Mouse (Mus musculus) forebrain, embryonic 11.5 days (tissue): Measurements from ENCODE around the gene Ets2. TPM values are rescaled to one million over a fixed set of nuclear protein-coding genes. Genes with fewer than 3 reads are reported as not detected.

Source experiments
- ATAC-seq: fragments of 200-750 bp; cut with Nextera tagmentation; replicated peaks from 2 replicates; pipeline ENCODE4 v1.8.0; 2017; ENCODE audit warnings: moderate TSS enrichment; ENCODE audit not compliant: low FRiP score
- DNase-seq: peaks from one replicate; pipeline ENCODE4 v3.0.0-alpha.2; 2017; ENCODE audit warnings: low spot score
- H3K27ac ChIP-seq: fragments of 300-500 bp; sonication (generic); 2 replicates; pipeline ENCODE4 v1.5.1; 2014; ENCODE audit warnings: low read depth, low read length
- H3K27me3 ChIP-seq: fragments of 300-500 bp; sonication (generic); 2 replicates; pipeline ENCODE4 v1.6.1; 2014; ENCODE audit warnings: mild to moderate bottlenecking, low read length, mixed read lengths; ENCODE audit not compliant: control insufficient read depth, insufficient read depth
- H3K36me3 ChIP-seq: fragments of 300-500 bp; sonication (generic); 2 replicates; pipeline ENCODE4 v1.6.1; 2014; ENCODE audit warnings: mild to moderate bottlenecking, low read length, moderate library complexity, mixed read lengths; ENCODE audit not compliant: control insufficient read depth, insufficient read depth
- H3K4me1 ChIP-seq: fragments of 300-500 bp; sonication (generic); replicated peaks from 2 replicates; pipeline ENCODE4 v1.6.1; 2014; ENCODE audit warnings: low read length, mixed read lengths; ENCODE audit not compliant: control insufficient read depth, insufficient read depth
- H3K4me2 ChIP-seq: fragments of 300-500 bp; sonication (generic); 2 replicates; pipeline ENCODE4 v1.6.1; 2014; ENCODE audit warnings: low read depth, mild to moderate bottlenecking, low read length, moderate library complexity, mixed read lengths; ENCODE audit not compliant: severe bottlenecking
- H3K4me3 ChIP-seq: fragments of 300-500 bp; sonication (generic); 2 replicates; pipeline ENCODE4 v1.5.1; 2014; ENCODE audit warnings: low read depth, low read length
- H3K9ac ChIP-seq: fragments of 300-500 bp; sonication (generic); 2 replicates; pipeline ENCODE4 v1.6.1; 2014; ENCODE audit warnings: low read length
- H3K9me3 ChIP-seq: fragments of 300-500 bp; sonication (generic); 2 replicates; pipeline ENCODE4 v1.6.1; 2016; ENCODE audit warnings: low read length, mixed read lengths; ENCODE audit not compliant: control insufficient read depth
- WGBS: fragments of 180-500 bp; shearing (Covaris S2); extraction: QIAGEN DNeasy Blood & Tissue Kit; methylation state at CpG from one replicate; pipeline ENCODE4 v1.1.7; 2014; 5-methylcytosine and 5-hydroxymethylcytosine counted together
- polyA plus RNA-seq: library from polyadenylated mRNA; unstranded; fragments of >200 nt; fragmentation: Nextera tagmentation; extraction: Ambion mirVana; gene quantifications from 2 replicates; pipeline ENCODE4 v1.2.1, GENCODE M21; 2014

The Ets2 gene
- polyA plus RNA-seq, result 15.6 and 16.1 TPM in 2 replicates

GRCm38 (mm10) chr16:95701802-95702561, at the start of gene Ets2:
TSS of gene Ets2 (plus strand) at chr16:95702075.
- WGBS, result under 1% methylated on average over 62 of the region's 64 CpGs
- Histone ChIP-seq H3K27ac (0 out of 2 replicates have a peak within 1 kb of the TSS, but pooled peaks have one; percentile 46), H3K9me3 (no peaks in the 10 kb centered on the region), H3K36me3 (no peaks in the 10 kb centered on the region), H3K4me1 (peaks cover 6% of the 10 kb centered on the region; the same call in 1 of the 2 replicates), H3K27me3 (peaks cover 10% of the 10 kb centered on the region), H3K4me2 (peak within 1 kb of the TSS; percentile 90), H3K9ac (peak within 1 kb of the TSS; percentile 88), H3K4me3 (peak within 1 kb of the TSS; percentile 69)
- peak; percentile 89 for ATAC-seq
- DNase-seq, result peak; percentile 92

GRCm38 (mm10) chr16:95654204-95654611, 47.7 kb upstream of the Ets2 start:
- DNase-seq (no peak), ATAC-seq (no peak)
- H3K9ac ChIP-seq, result no peak overlapping the region
- no peak overlapping the region for H3K27ac ChIP-seq
- no peaks in the 10 kb centered on the region for H3K9me3 ChIP-seq
- H3K4me2 ChIP-seq, result no peak overlapping the region
- H3K27me3 ChIP-seq, result no peaks in the 10 kb centered on the region
- no peaks in the 10 kb centered on the region for H3K4me1 ChIP-seq
- no peaks in the 10 kb centered on the region for H3K36me3 ChIP-seq
- WGBS, result 71% methylated on average over 15 of the region's 15 CpGs
- no peak overlapping the region for H3K4me3 ChIP-seq

- ATAC-seq, result peak; percentile 44; the same call in 1 of the 2 replicates
- Histone ChIP-seq H3K27ac (no peak overlapping the region), H3K27me3 (no peaks in the 10 kb centered on the region), H3K4me1 (no peaks in the 10 kb centered on the region), H3K9ac (no peak overlapping the region), H3K9me3 (no peaks in the 10 kb centered on the region), H3K4me2 (no peak overlapping the region), H3K4me3 (no peak overlapping the region), H3K36me3 (no peaks in the 10 kb centered on the region)
- DNase-seq, result no peak
- WGBS, result 95% methylated on average over 4 of the region's 4 CpGs
These were observed 45.3 kb upstream of the Ets2 start for GRCm38 (mm10) chr16:95656535-95656934.

GRCm38 (mm10) chr16:95657187-95657586, 44.7 kb upstream of the Ets2 start:
- no peak for DNase-seq
- 93% methylated on average over 5 of the region's 5 CpGs for WGBS
- Histone ChIP-seq H3K9me3 (no peaks in the 10 kb centered on the region), H3K9ac (no peak overlapping the region), H3K4me1 (no peaks in the 10 kb centered on the region), H3K36me3 (no peaks in the 10 kb centered on the region), H3K4me2 (no peak overlapping the region), H3K27me3 (no peaks in the 10 kb centered on the region; the same call in 1 of the 2 replicates), H3K4me3 (no peak overlapping the region), H3K27ac (no peak overlapping the region)
- no peak for ATAC-seq

GRCm38 (mm10) chr16:95657756-95658155, 44.1 kb upstream of the Ets2 start:
- DNase-seq (no peak), ATAC-seq (no peak)
- Histone ChIP-seq H3K27ac (no peak overlapping the region), H3K27me3 (no peaks in the 10 kb centered on the region; the same call in 1 of the 2 replicates), H3K9me3 (no peaks in the 10 kb centered on the region), H3K9ac (no peak overlapping the region), H3K4me3 (no peak overlapping the region), H3K36me3 (no peaks in the 10 kb centered on the region), H3K4me2 (no peak overlapping the region), H3K4me1 (no peaks in the 10 kb centered on the region)
- WGBS, result 88% methylated on average over 5 of the region's 5 CpGs

GRCm38 (mm10) chr16:95658836-95659430, 42.9 kb upstream of the Ets2 start:
- no peak overlapping the region for H3K4me3 ChIP-seq
- WGBS, result 65% methylated on average over 5 of the region's 5 CpGs
- ATAC-seq, result no peak
- H3K27me3 ChIP-seq, result no peaks in the 10 kb centered on the region; the same call in 1 of the 2 replicates
- DNase-seq, result peak; percentile 64
- H3K27ac ChIP-seq, result no peak overlapping the region
- H3K4me2 ChIP-seq, result no peak overlapping the region
- H3K9ac ChIP-seq, result no peak overlapping the region
- H3K9me3 ChIP-seq, result no peaks in the 10 kb centered on the region
- no peaks in the 10 kb centered on the region for H3K4me1 ChIP-seq
- H3K36me3 ChIP-seq, result no peaks in the 10 kb centered on the region

- Histone ChIP-seq H3K9ac (no peak overlapping the region), H3K4me2 (no peak overlapping the region), H3K9me3 (no peaks in the 10 kb centered on the region), H3K4me3 (no peak overlapping the region), H3K4me1 (no peaks in the 10 kb centered on the region), H3K36me3 (no peaks in the 10 kb centered on the region), H3K27ac (no peak overlapping the region), H3K27me3 (no peaks in the 10 kb centered on the region; the same call in 1 of the 2 replicates)
- ATAC-seq (no peak), DNase-seq (no peak)
- WGBS, result 85% methylated on average over 19 of the region's 19 CpGs
These were observed 42.4 kb upstream of the Ets2 start for GRCm38 (mm10) chr16:95659461-95659860.

GRCm38 (mm10) chr16:95660909-95661308, 41.0 kb upstream of the Ets2 start:
- WGBS, result 84% methylated on average over 5 of the region's 5 CpGs
- no peaks in the 10 kb centered on the region; the same call in 1 of the 2 replicates for H3K27me3 ChIP-seq
- no peak overlapping the region for H3K4me3 ChIP-seq
- no peak overlapping the region for H3K9ac ChIP-seq
- no peaks in the 10 kb centered on the region for H3K36me3 ChIP-seq
- no peak overlapping the region for H3K4me2 ChIP-seq
- H3K4me1 ChIP-seq, result no peaks in the 10 kb centered on the region
- no peak overlapping the region for H3K27ac ChIP-seq
- DNase-seq (no peak), ATAC-seq (no peak)
- no peaks in the 10 kb centered on the region for H3K9me3 ChIP-seq
